Mouse (Mus musculus): ENCODE data around the gene Hist1h2ae. TPM values are rescaled to one million over a fixed set of nuclear protein-coding genes. Genes with fewer than 3 reads are reported as not detected.
"Not testable (repeated sequence)": the region's sequence is repeated elsewhere in the genome, so short reads cannot be mapped to it uniquely, and the experiment has no call there.

Hist1h2ae gene
- polyA plus RNA-seq, 1 experiment: not detected

GRCm38 (mm10) chr13:23561883-23562659 lies 8.9 kb downstream of the Hist1h2ae start, which contains the start of gene Hist1h3e:
Gene Hist1h3e (minus strand): TSS chr13:23562369.
- H3K4me1 ChIP-seq (ENCODE audit: control insufficient read depth, insufficient read depth, insufficient read length, low read length): not testable (repeated sequence)
- peak within 1 kb of the TSS; percentile 75 for H3K4me3 ChIP-seq (ENCODE audit: insufficient read depth, low read depth, low read length)

DNA sequence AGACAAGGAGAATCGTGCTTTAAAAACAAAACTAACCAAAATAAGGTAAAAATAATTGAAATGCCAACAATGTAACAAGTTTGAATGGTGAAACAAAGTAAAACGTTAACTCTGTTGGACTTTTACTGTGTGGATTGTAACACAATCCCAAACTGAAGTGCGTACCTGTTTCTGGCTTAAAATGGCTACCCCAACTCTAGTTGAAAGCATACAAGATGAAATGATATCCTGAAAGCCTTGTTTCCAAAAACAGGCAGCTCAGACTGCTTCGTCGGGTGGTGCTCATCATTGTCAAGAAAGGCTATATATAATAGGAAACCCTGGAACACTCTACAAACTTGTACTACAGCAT lies 9.5 kb downstream of the Hist1h2ae start:
- Histone ChIP-seq H3K4me3 (ENCODE audit: insufficient read depth, low read depth, low read length) (peak overlapping the region; percentile 75), H3K27ac (replicated peaks; ENCODE audit: low read depth, low read length) (peak overlapping the region; percentile 37; the same call in 1 of the 2 replicates)
- not testable (repeated sequence) for H3K4me1 ChIP-seq (ENCODE audit: control insufficient read depth, insufficient read depth, insufficient read length, low read length)

More at GRCm38 (mm10) chr13:23561883-23562659, 8.9 kb downstream of the Hist1h2ae start, which contains the start of gene Hist1h3e:
- H3K27ac ChIP-seq (replicated peaks; ENCODE audit: low read depth, low read length): peak within 1 kb of the TSS; percentile 70

DNA sequence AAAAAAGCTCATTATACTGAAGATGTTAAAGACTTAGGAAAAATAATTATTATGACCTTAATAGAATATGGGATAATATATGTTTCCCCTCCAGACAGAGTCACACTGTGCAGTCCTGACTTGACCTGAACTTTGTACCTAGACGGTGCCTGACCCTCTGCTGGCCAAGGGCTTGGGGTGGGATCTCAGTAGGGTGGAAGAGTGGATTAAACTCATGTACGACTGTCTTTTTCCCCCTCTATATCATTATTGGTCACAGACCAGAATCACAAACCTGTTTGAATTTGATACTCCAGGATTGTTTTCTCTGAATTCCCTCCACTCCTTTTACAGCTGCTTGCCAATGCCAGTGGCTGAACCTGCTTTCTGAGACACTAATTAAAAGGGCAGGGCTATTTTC lies 10.3 kb downstream of the Hist1h2ae start:
- H3K4me3 ChIP-seq (ENCODE audit: insufficient read depth, low read depth, low read length); H3K27ac ChIP-seq (replicated peaks; ENCODE audit: low read depth, low read length); H3K4me1 ChIP-seq (ENCODE audit: control insufficient read depth, insufficient read depth, insufficient read length, low read length): not testable (repeated sequence)

DNA sequence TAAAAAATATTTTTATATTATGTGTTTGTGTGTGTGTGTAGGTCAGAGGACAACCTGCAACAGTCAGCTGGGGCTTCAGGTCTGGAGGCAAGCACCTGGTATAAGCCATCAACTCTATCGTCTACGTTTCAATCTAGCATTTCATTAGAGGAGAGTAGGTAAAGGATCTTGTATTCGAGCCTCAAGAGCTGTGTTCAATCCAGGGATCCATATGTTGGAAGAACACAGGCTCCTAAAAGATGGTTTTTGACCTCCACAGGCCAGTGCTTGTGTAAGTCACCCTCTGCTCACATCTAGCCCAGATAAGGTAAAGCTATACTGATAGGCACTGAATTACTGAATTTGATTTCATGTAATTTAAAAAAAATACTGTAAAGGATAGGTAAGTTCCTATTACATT lies 14.1 kb downstream of the Hist1h2ae start:
- Histone ChIP-seq H3K4me3 (ENCODE audit: insufficient read depth, low read depth, low read length) (no peak overlapping the region), H3K27ac (replicated peaks; ENCODE audit: low read depth, low read length) (no peak overlapping the region), H3K4me1 (ENCODE audit: control insufficient read depth, insufficient read depth, insufficient read length, low read length) (no peaks in the 10 kb centered on the region)

- Histone ChIP-seq H3K4me1 (ENCODE audit: control insufficient read depth, insufficient read depth, insufficient read length, low read length) (no peaks in the 10 kb centered on the region), H3K27ac (replicated peaks; ENCODE audit: low read depth, low read length) (peak overlapping the region; percentile 77), H3K4me3 (ENCODE audit: insufficient read depth, low read depth, low read length) (peak overlapping the region; percentile 69)
Measured at GRCm38 (mm10) chr13:23555839-23556416, 15.1 kb downstream of the Hist1h2ae start.

- Histone ChIP-seq H3K27ac (replicated peaks; ENCODE audit: low read depth, low read length) (peak overlapping the region; percentile 74), H3K4me1 (ENCODE audit: control insufficient read depth, insufficient read depth, insufficient read length, low read length) (no peaks in the 10 kb centered on the region), H3K4me3 (ENCODE audit: insufficient read depth, low read depth, low read length) (peak overlapping the region; percentile 69)
Measured at GRCm38 (mm10) chr13:23554925-23555838, 15.8 kb downstream of the Hist1h2ae start.

GRCm38 (mm10) chr13:23554393-23554792 lies 16.6 kb downstream of the Hist1h2ae start:
- Histone ChIP-seq H3K4me3 (ENCODE audit: insufficient read depth, low read depth, low read length) (peak overlapping the region; percentile 69), H3K27ac (replicated peaks; ENCODE audit: low read depth, low read length) (no peak overlapping the region; the same call in 1 of the 2 replicates), H3K4me1 (ENCODE audit: control insufficient read depth, insufficient read depth, insufficient read length, low read length) (no peaks in the 10 kb centered on the region)

DNA sequence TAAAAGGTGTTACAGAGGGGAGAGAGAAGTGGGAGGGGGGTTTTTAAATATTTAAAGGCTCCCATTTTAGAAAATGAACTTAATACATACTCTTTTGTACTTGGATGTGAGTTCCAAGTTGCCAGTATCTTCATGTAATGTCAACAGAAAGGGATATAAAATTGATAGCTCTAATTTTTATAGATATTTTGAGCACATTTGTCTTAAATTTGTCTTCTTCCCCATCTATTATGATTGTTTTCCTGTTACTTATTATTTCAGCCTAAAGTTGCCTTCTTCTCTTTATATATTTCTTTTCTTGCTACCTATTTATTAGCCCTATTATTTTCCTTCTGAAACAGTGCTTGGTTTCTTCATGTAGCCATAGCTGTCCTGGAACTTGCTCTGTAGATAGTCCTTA lies 18.1 kb downstream of the Hist1h2ae start, which contains the start of gene Hist1h1d:
TSS of gene Hist1h1d (plus strand) at position 301 of the 400 bp plus-strand sequence.
- Histone ChIP-seq H3K27ac (replicated peaks; ENCODE audit: low read depth, low read length) (no peak within 1 kb of the TSS), H3K4me3 (ENCODE audit: insufficient read depth, low read depth, low read length) (no peak within 1 kb of the TSS), H3K4me1 (ENCODE audit: control insufficient read depth, insufficient read depth, insufficient read length, low read length) (no peaks in the 10 kb centered on the region)

- Histone ChIP-seq H3K4me3 (ENCODE audit: insufficient read depth, low read depth, low read length) (peak overlapping the region; percentile 50; the same call in 1 of the 2 replicates), H3K4me1 (ENCODE audit: control insufficient read depth, insufficient read depth, insufficient read length, low read length) (no peaks in the 10 kb centered on the region), H3K27ac (replicated peaks; ENCODE audit: low read depth, low read length) (0 out of 2 replicates have a peak overlapping the region, but pooled peaks have one; percentile 5)
Measured at GRCm38 (mm10) chr13:23551931-23552914, 18.8 kb downstream of the Hist1h2ae start.

- not testable (repeated sequence) for H3K4me1 ChIP-seq (ENCODE audit: control insufficient read depth, insufficient read depth, insufficient read length, low read length)
- Histone ChIP-seq H3K4me3 (ENCODE audit: insufficient read depth, low read depth, low read length) (peak within 1 kb of the TSS; percentile 50), H3K27ac (replicated peaks; ENCODE audit: low read depth, low read length) (0 out of 2 replicates have a peak within 1 kb of the TSS, but pooled peaks have one; percentile 5)
Measured at GRCm38 (mm10) chr13:23551146-23551834, 19.7 kb downstream of the Hist1h2ae start, which contains the start of gene Hist1h4f. Gene Hist1h4f (minus strand): TSS chr13:23551648.

DNA sequence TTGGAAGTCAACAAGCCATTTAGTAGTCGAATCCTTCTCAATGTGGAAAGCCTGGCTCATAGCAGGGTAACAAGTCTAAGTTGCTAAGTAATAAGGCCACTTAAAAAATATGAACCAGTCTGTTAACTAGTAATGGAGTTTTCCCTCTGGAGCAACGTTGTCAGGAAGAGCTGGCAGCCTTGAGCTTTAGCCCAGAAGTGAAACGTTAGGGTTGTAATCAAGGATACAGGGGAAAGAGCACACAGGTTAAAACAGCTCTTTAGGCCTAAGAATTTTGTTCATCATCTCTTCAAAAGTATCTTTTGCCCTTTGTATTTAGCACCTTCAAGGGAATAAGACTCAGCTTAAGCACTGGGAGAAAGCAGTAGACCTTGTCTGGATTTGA lies 20.3 kb downstream of the Hist1h2ae start:
- Histone ChIP-seq H3K27ac (replicated peaks; ENCODE audit: low read depth, low read length) (no peak overlapping the region), H3K4me3 (ENCODE audit: insufficient read depth, low read depth, low read length) (peak overlapping the region; percentile 50; the same call in 1 of the 2 replicates), H3K4me1 (ENCODE audit: control insufficient read depth, insufficient read depth, insufficient read length, low read length) (no peaks in the 10 kb centered on the region)

DNA sequence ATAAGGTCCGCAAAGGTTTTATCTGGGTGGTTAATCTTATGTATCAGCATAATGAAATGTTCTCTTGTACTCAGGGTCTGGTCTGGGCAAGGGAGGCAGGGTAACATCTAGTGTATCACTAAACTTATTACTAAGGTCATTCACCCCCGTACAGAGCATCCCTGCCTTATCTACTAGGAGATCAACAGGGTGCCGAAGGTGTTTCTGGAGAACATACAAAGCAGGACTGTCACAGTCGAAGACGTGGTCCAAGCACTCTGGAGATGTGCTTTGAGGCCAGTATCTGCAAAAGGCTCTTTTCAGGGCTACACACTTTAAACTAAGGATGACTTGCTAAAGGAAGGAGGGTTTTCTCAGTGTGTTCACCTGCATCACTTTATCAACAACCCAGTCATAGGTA lies 24.3 kb downstream of the Hist1h2ae start:
- Histone ChIP-seq H3K4me3 (ENCODE audit: insufficient read depth, low read depth, low read length) (no peak overlapping the region), H3K4me1 (ENCODE audit: control insufficient read depth, insufficient read depth, insufficient read length, low read length) (no peaks in the 10 kb centered on the region), H3K27ac (replicated peaks; ENCODE audit: low read depth, low read length) (no peak overlapping the region)

GRCm38 (mm10) chr13:23544787-23545120 lies 26.3 kb downstream of the Hist1h2ae start:
- H3K27ac ChIP-seq (replicated peaks; ENCODE audit: low read depth, low read length): not testable (repeated sequence)
- H3K4me3 ChIP-seq (ENCODE audit: insufficient read depth, low read depth, low read length): peak overlapping the region; percentile 84

More at GRCm38 (mm10) chr13:23544787-23545120, 26.3 kb downstream of the Hist1h2ae start:
- H3K4me1 ChIP-seq (ENCODE audit: control insufficient read depth, insufficient read depth, insufficient read length, low read length): not testable (repeated sequence)
